Mouse (Mus musculus) limb, embryonic 10.5 days (tissue): Measurements from ENCODE around the gene Sp4. TPM values are rescaled to one million over a fixed set of nuclear protein-coding genes. Genes with fewer than 3 reads are reported as not detected.

Experiments used
- polyA plus RNA-seq: library from polyadenylated mRNA; unstranded; fragments of >200 nt; fragmentation: Nextera tagmentation; extraction: Ambion mirVana; gene quantifications from 2 replicates; pipeline ENCODE4 v1.2.1, GENCODE M21; 2016

Sp4 gene
- polyA plus RNA-seq, 1 experiment from 2014 or later: 16.2 TPM

Other genes with a start within 250 kb of the Sp4 start
- gene Dnah11, start 102.4 kb downstream of the Sp4 start, polyA plus RNA-seq: 0.01 and 0.04 TPM in 2 replicates